Mouse (Mus musculus) myocyte (in vitro differentiated cells): ENCODE results near the gene Ap1b1. TPM values are rescaled to one million over a fixed set of nuclear protein-coding genes. Genes with fewer than 3 reads are reported as not detected.
A peak's percentile ranks its signal among the peaks of the same experiment; 100 is the strongest.
"Not testable (repeated sequence)": the region's sequence is repeated elsewhere in the genome, so short reads cannot be mapped to it uniquely, and the experiment has no call there.

Experiments used
- H3K27me3 ChIP-seq: one replicate; pipeline ENCODE4 v1.6.1; 2011; ENCODE audit not compliant: control insufficient read depth, insufficient read depth, insufficient read length
- H3K36me3 ChIP-seq: one replicate; pipeline ENCODE4 v1.6.1; 2011; ENCODE audit not compliant: control insufficient read depth, insufficient read depth
- H3K4me2 ChIP-seq: one replicate; pipeline ENCODE4 v1.6.1; 2011; ENCODE audit warnings: low read depth, control low read depth
- H3K4me3 ChIP-seq: one replicate; pipeline ENCODE4 v1.5.1; 2011; ENCODE audit warnings: mild to moderate bottlenecking, control low read depth, moderate library complexity
- H3K79me2 ChIP-seq: one replicate; pipeline ENCODE4 v1.6.1; 2011; ENCODE audit not compliant: control insufficient read depth, insufficient read depth
- H3ac ChIP-seq: one replicate; pipeline ENCODE4 v1.6.1; 2011; ENCODE audit not compliant: control insufficient read depth, insufficient read length
- CEBPB ChIP-seq: IDR thresholded peaks from 2 replicates; pipeline ENCODE4 v1.6.1; 2011; ENCODE audit warnings: mild to moderate bottlenecking, moderate library complexity; ENCODE audit not compliant: poor library complexity, insufficient read depth, severe bottlenecking
- E2F4 ChIP-seq: IDR thresholded peaks from one replicate; pipeline ENCODE4 v1.6.1; 2011; ENCODE audit warnings: mild to moderate bottlenecking, control low read depth, moderate library complexity; ENCODE audit not compliant: insufficient read depth
- MAX ChIP-seq: IDR thresholded peaks from one replicate; pipeline ENCODE4 v1.6.1; 2011; ENCODE audit warnings: low read depth, mild to moderate bottlenecking, control low read depth
- MYOD1 ChIP-seq, 3 experiments: IDR thresholded peaks; one replicate each; pipeline ENCODE4 v1.6.1; 2011; ENCODE audit warnings: control low read depth in 2 of 3, low read depth in 2 of 3, mild to moderate bottlenecking in 2 of 3, moderate library complexity in 1 of 3; ENCODE audit not compliant: insufficient read length in 2 of 3, control insufficient read depth in 1 of 3
- MYOG ChIP-seq, 3 experiments: IDR thresholded peaks; one replicate each; pipeline ENCODE4 v1.6.1; 2011; ENCODE audit warnings: control low read depth in 2 of 3, low read depth in 2 of 3, mild to moderate bottlenecking in 2 of 3; ENCODE audit not compliant: insufficient read length in 2 of 3, control insufficient read depth in 1 of 3, insufficient read depth in 1 of 3
- POLR2A ChIP-seq: IDR thresholded peaks from one replicate; pipeline ENCODE4 v1.6.1; 2011; ENCODE audit warnings: low read depth, mild to moderate bottlenecking, control low read depth, moderate library complexity; ENCODE audit not compliant: insufficient read length
- POLR2AphosphoS2 ChIP-seq: IDR thresholded peaks from one replicate; pipeline ENCODE4 v1.6.1; 2011; ENCODE audit warnings: low read depth, control low read depth; ENCODE audit not compliant: insufficient read length
- REST ChIP-seq: IDR thresholded peaks from one replicate; pipeline ENCODE4 v1.6.1; 2011; ENCODE audit warnings: mild to moderate bottlenecking, control low read depth, moderate library complexity; ENCODE audit not compliant: insufficient read depth, insufficient read length
- SRF ChIP-seq: IDR thresholded peaks from one replicate; pipeline ENCODE4 v1.6.1; 2011; ENCODE audit warnings: low read depth; ENCODE audit not compliant: control insufficient read depth, insufficient read length
- TCF12 ChIP-seq: IDR thresholded peaks from one replicate; pipeline ENCODE4 v1.6.1; 2011; ENCODE audit warnings: mild to moderate bottlenecking, control low read depth; ENCODE audit not compliant: poor library complexity, insufficient read depth, severe bottlenecking
- TCF3 ChIP-seq: IDR thresholded peaks from one replicate; pipeline ENCODE4 v1.6.1; 2011; ENCODE audit warnings: low read depth, control low read depth; ENCODE audit not compliant: insufficient read length
- USF1 ChIP-seq: IDR thresholded peaks from one replicate; pipeline ENCODE4 v1.6.1; 2011; ENCODE audit warnings: low read depth, mild to moderate bottlenecking, control low read depth, moderate library complexity
- polyA plus RNA-seq: library from polyadenylated mRNA; unstranded; fragments of >200 nt; fragmentation: generic; extraction: Trizol; gene quantifications from one replicate; pipeline ENCODE4 v1.2.1, GENCODE M21; 2012; ENCODE audit warnings: missing spikeins

Gene Ap1b1
- polyA plus RNA-seq, 1 experiment: 55.6 TPM

DNA sequence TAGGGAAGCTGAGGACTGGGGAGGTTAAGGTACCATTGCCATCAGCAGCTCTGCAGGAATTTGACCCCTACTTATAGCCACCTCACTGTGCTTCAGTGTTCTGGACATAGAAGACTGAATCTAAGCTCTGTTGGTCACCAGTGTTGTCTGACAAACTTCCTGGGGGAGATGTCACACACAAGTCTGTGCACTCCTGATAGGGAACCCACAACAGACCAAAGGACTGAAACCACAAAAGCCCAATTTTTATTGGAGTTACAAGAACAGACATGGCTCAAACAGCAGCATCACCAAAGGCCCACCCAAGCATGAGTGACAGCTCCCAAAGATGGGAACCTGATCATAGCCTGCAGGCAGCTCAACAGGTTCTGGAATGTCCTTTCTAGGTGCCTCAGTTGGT lies 80.4 kb downstream of the Ap1b1 start:
- no peak overlapping the region for H3K4me3 ChIP-seq
- H3K36me3 ChIP-seq: peaks cover 31% of the 10 kb centered on the region
- H3K27me3 ChIP-seq: no peaks in the 10 kb centered on the region
- peaks cover 11% of the 10 kb centered on the region for H3K79me2 ChIP-seq
- TF ChIP-seq TCF3: no peak
- no peak for TF ChIP-seq MAX
- no peak for TF ChIP-seq SRF
- no peak for TF ChIP-seq POLR2AphosphoS2
- TF ChIP-seq MYOG (IDR thresholded peaks at IDR 0.05; ENCODE audit: control insufficient read depth in 1 of 3, insufficient read depth in 1 of 3, insufficient read length in 2 of 3, low read depth in 2 of 3): no peak
- TF ChIP-seq TCF12: no peak
- no peak for TF ChIP-seq POLR2A
- no peak for TF ChIP-seq USF1
- no peak for TF ChIP-seq CEBPB
- TF ChIP-seq REST: no peak
- TF ChIP-seq E2F4: no peak
- H3ac ChIP-seq: no peak overlapping the region
- no peak overlapping the region for H3K4me2 ChIP-seq

DNA sequence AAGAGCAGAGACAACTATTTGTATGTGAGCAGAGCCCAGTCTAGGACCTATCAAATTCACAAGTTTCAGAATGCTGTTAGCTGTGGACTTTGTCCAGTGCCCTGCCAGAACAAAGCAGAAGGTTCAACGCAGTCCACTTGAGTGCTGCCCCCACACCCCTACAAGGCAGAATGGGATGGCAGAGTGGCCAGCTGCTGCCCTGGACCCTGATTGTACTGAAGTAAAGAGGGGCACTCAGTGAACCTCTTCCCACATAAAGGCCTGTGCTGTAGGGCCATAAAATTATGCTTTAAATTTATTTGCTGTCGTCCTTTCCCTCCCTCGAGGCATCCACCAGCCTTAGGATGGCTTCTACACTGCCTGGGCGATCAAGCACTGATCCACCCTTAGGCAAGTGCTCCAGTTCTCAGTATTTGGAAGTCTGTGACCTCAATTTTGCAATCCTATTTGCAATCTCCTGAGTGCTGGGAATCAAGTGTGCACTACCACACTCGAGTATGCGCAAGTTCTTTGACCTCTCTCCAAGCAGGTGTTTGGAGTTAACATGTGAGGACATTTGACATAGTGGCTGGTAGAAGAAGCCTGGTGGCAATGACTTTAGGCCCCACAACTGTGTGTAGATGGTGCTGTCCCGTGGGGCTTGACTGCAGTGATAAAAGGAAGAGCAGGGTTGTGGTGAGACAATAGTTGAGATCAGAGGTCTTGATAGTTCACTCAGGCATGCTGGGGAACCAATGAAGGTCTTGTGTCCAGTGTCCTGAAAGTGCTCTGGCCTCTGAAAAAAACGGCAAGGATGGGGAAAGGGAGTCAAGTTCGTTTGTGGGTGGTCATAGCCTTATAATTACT lies 81.7 kb downstream of the Ap1b1 start:
- Histone ChIP-seq H3K4me3 (no peak overlapping the region), H3K36me3 (peaks cover 44% of the 10 kb centered on the region), H3K79me2 (peaks cover 6% of the 10 kb centered on the region), H3K4me2 (no peak overlapping the region), H3K27me3 (no peaks in the 10 kb centered on the region), H3ac (no peak overlapping the region)
- TF ChIP-seq POLR2A (peak; percentile 14), SRF (no peak), POLR2AphosphoS2 (peak; percentile 78)

DNA sequence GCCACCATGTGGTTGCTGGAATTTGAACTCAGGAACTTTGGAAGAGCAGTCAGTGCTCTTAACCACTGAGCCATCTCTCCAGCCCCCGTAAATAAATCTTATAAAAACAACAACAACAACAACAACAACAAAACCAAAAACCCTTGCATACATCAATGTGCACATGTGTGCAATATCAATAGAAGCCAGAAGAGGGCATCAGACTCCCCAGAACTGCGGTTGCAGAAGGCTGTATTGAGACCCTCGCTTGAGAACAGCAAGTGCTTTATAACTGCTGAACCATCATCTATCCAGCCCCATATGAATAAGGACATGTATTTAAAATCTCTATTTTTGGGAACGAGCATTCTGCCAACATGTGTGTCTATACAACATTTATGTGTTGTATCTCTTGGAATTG lies 88.3 kb downstream of the Ap1b1 start:
- TF ChIP-seq E2F4 (no peak), USF1 (no peak), MYOD1 (IDR thresholded peaks at IDR 0.05; ENCODE audit: control insufficient read depth in 1 of 3, insufficient read length in 2 of 3, low read depth in 2 of 3) (no peak), MAX (no peak), CEBPB (no peak), SRF (no peak), TCF3 (no peak), REST (no peak), POLR2A (no peak), TCF12 (no peak), MYOG (IDR thresholded peaks at IDR 0.05; ENCODE audit: control insufficient read depth in 1 of 3, insufficient read depth in 1 of 3, insufficient read length in 2 of 3, low read depth in 2 of 3) (no peak), POLR2AphosphoS2 (no peak)
- H3K4me3 ChIP-seq: no peak overlapping the region
- H3K4me2 ChIP-seq: no peak overlapping the region
- H3K79me2 ChIP-seq: peaks cover 29% of the 10 kb centered on the region
- no peaks in the 10 kb centered on the region for H3K27me3 ChIP-seq
- H3K36me3 ChIP-seq: peaks cover 81% of the 10 kb centered on the region
- no peak overlapping the region for H3ac ChIP-seq

DNA sequence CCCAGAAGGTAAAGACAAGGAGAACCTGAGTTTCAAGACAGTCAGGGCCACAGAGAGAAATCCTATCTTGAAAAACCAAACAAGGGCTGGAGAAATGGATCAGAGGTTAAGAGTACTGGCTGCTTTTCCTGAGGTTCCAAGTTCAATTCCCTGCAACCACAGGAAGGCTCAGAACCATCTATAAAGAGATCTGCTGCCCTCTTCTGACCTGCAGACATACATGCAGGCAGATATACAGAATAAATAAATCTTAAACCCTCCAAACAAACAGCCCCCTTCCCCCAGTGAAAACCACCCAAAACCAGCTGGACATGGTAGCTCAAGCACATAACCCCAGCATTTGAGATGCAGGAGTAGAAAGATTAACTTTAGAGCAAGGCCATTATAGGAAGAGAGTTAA lies 89.1 kb downstream of the Ap1b1 start:
- Histone ChIP-seq H3K79me2 (peaks cover 38% of the 10 kb centered on the region), H3ac (no peak overlapping the region), H3K36me3 (peaks cover 85% of the 10 kb centered on the region), H3K27me3 (no peaks in the 10 kb centered on the region), H3K4me3 (no peak overlapping the region), H3K4me2 (no peak overlapping the region)
- TF ChIP-seq USF1 (no peak), SRF (no peak), POLR2AphosphoS2 (no peak), TCF12 (no peak), MYOD1 (IDR thresholded peaks at IDR 0.05; ENCODE audit: control insufficient read depth in 1 of 3, insufficient read length in 2 of 3, low read depth in 2 of 3) (no peak), TCF3 (no peak), CEBPB (no peak), POLR2A (no peak), MYOG (IDR thresholded peaks at IDR 0.05; ENCODE audit: control insufficient read depth in 1 of 3, insufficient read depth in 1 of 3, insufficient read length in 2 of 3, low read depth in 2 of 3) (no peak), E2F4 (no peak), MAX (no peak), REST (no peak)

DNA sequence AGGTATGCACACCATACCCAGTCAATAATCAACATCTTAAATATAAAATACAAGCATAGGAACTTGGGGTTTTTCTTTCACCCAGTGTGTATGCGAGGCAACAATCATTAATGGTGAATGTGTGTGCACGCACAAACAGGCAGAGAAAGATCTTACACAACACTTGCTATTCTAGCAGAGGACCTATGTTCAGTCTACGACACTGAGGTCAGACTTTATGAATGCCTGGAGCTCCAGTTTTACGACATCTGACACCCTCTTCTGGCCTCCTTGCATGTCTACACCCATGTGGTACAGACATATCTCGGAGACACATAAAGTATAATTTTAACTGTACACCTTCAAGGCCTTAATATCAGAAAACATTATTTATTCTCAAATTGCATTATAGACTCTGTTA lies 90.2 kb downstream of the Ap1b1 start:
- H3K4me2 ChIP-seq, H3ac ChIP-seq, H3K27me3 ChIP-seq, H3K4me3 ChIP-seq: not testable (repeated sequence)
- peaks cover 43% of the 10 kb centered on the region for H3K79me2 ChIP-seq
- H3K36me3 ChIP-seq: peaks cover 82% of the 10 kb centered on the region
